Mouse (Mus musculus): ENCODE results near the gene Lbx1. TPM values are rescaled to one million over a fixed set of nuclear protein-coding genes. Genes with fewer than 3 reads are reported as not detected.

Lbx1 gene
- polyA plus RNA-seq, 1 experiment from 2014 or later, result not detected

GRCm38 (mm10) chr19:45239191-45239590, 3.6 kb upstream of the Lbx1 start:
- Histone ChIP-seq H3K27me3 (ENCODE audit: control insufficient read depth, insufficient read depth, low read length) (peaks cover 99% of the 10 kb centered on the region), H3K36me3 (ENCODE audit: control insufficient read depth, insufficient read depth, low read length) (no peaks in the 10 kb centered on the region), H3K4me3 (ENCODE audit: control insufficient read depth in 1 of 2, insufficient read depth in 1 of 2, low read depth in 1 of 2, low read length in 2 of 2) (no peak overlapping the region), H3K9ac (ENCODE audit: low read length) (no peak overlapping the region), H3K4me2 (ENCODE audit: low read length) (no peak overlapping the region), H3K27ac (replicated peaks in 1 of 2; ENCODE audit: control insufficient read depth in 1 of 2, insufficient read depth in 1 of 2, low read depth in 2 of 2, low read length in 2 of 2) (no peak overlapping the region), H3K9me3 (ENCODE audit: control insufficient read depth, low read length) (no peaks in the 10 kb centered on the region), H3K4me1 (ENCODE audit: control insufficient read depth in 2 of 2, insufficient read depth in 2 of 2, low read length in 2 of 2) (peaks cover 0 to 25% of the 10 kb centered on the region in 2 experiments; a peak in 3 of 4 replicates)
- WGBS, result 28% methylated on average over 1 of the region's 1 CpGs
- ATAC-seq (ENCODE audit: insufficient number of reproducible peaks, insufficient read depth, low FRiP score, low read depth), result no peak

- 12% methylated on average over 3 of the region's 3 CpGs for WGBS
- Histone ChIP-seq H3K27ac (replicated peaks in 1 of 2; ENCODE audit: control insufficient read depth in 1 of 2, insufficient read depth in 1 of 2, low read depth in 2 of 2, low read length in 2 of 2) (no peak overlapping the region), H3K9me3 (ENCODE audit: control insufficient read depth, low read length) (no peaks in the 10 kb centered on the region), H3K4me2 (ENCODE audit: low read length) (no peak overlapping the region), H3K4me1 (ENCODE audit: control insufficient read depth in 2 of 2, insufficient read depth in 2 of 2, low read length in 2 of 2) (peaks cover 0 to 29% of the 10 kb centered on the region in 2 experiments; a peak in 3 of 4 replicates), H3K4me3 (ENCODE audit: control insufficient read depth in 1 of 2, insufficient read depth in 1 of 2, low read depth in 1 of 2, low read length in 2 of 2) (no peak overlapping the region), H3K27me3 (ENCODE audit: control insufficient read depth, insufficient read depth, low read length) (peaks cover 95% of the 10 kb centered on the region), H3K36me3 (ENCODE audit: control insufficient read depth, insufficient read depth, low read length) (no peaks in the 10 kb centered on the region), H3K9ac (ENCODE audit: low read length) (no peak overlapping the region)
- no peak for ATAC-seq (ENCODE audit: insufficient number of reproducible peaks, insufficient read depth, low FRiP score, low read depth)
These were observed 2.1 kb upstream of the Lbx1 start for GRCm38 (mm10) chr19:45237665-45238209.

GRCm38 (mm10) chr19:45237099-45237498, 1.5 kb upstream of the Lbx1 start:
- Histone ChIP-seq H3K4me1 (ENCODE audit: control insufficient read depth in 2 of 2, insufficient read depth in 2 of 2, low read length in 2 of 2) (peaks cover 0 to 29% of the 10 kb centered on the region in 2 experiments; a peak in 3 of 4 replicates), H3K36me3 (ENCODE audit: control insufficient read depth, insufficient read depth, low read length) (no peaks in the 10 kb centered on the region), H3K4me3 (ENCODE audit: control insufficient read depth in 1 of 2, insufficient read depth in 1 of 2, low read depth in 1 of 2, low read length in 2 of 2) (no peak overlapping the region), H3K4me2 (ENCODE audit: low read length) (peak overlapping the region; percentile 69), H3K27me3 (ENCODE audit: control insufficient read depth, insufficient read depth, low read length) (peaks cover 95% of the 10 kb centered on the region), H3K27ac (replicated peaks in 1 of 2; ENCODE audit: control insufficient read depth in 1 of 2, insufficient read depth in 1 of 2, low read depth in 2 of 2, low read length in 2 of 2) (no peak overlapping the region), H3K9me3 (ENCODE audit: control insufficient read depth, low read length) (no peaks in the 10 kb centered on the region), H3K9ac (ENCODE audit: low read length) (no peak overlapping the region)
- WGBS, result 3% methylated on average over 8 of the region's 8 CpGs
- no peak for ATAC-seq (ENCODE audit: insufficient number of reproducible peaks, insufficient read depth, low FRiP score, low read depth)

GRCm38 (mm10) chr19:45236363-45236942, 841 bp upstream of the Lbx1 start:
- no peak for ATAC-seq (ENCODE audit: insufficient number of reproducible peaks, insufficient read depth, low FRiP score, low read depth)
- Histone ChIP-seq H3K27me3 (ENCODE audit: control insufficient read depth, insufficient read depth, low read length) (peaks cover 95% of the 10 kb centered on the region), H3K36me3 (ENCODE audit: control insufficient read depth, insufficient read depth, low read length) (no peaks in the 10 kb centered on the region), H3K4me1 (ENCODE audit: control insufficient read depth in 2 of 2, insufficient read depth in 2 of 2, low read length in 2 of 2) (peaks cover 0 to 32% of the 10 kb centered on the region in 2 experiments; a peak in 3 of 4 replicates), H3K27ac (replicated peaks in 1 of 2; ENCODE audit: control insufficient read depth in 1 of 2, insufficient read depth in 1 of 2, low read depth in 2 of 2, low read length in 2 of 2) (no peak overlapping the region), H3K4me3 (ENCODE audit: control insufficient read depth in 1 of 2, insufficient read depth in 1 of 2, low read depth in 1 of 2, low read length in 2 of 2) (peak overlapping the region; percentile 18 to 43; a peak in 3 of 4 replicates), H3K9ac (ENCODE audit: low read length) (0 out of 2 replicates have a peak overlapping the region, but pooled peaks have one; percentile 27), H3K4me2 (ENCODE audit: low read length) (peak overlapping the region; percentile 69), H3K9me3 (ENCODE audit: control insufficient read depth, low read length) (no peaks in the 10 kb centered on the region)
- WGBS, result under 1% methylated on average over 38 of the region's 39 CpGs

- no peak for ATAC-seq (ENCODE audit: insufficient number of reproducible peaks, insufficient read depth, low FRiP score, low read depth)
- H3K4me3 ChIP-seq (ENCODE audit: control insufficient read depth in 1 of 2, insufficient read depth in 1 of 2, low read depth in 1 of 2, low read length in 2 of 2), result peak overlapping the region; percentile 31 to 43
- WGBS, result 1% methylated on average over 29 of the region's 53 CpGs
- H3K27me3 ChIP-seq (ENCODE audit: control insufficient read depth, insufficient read depth, low read length), result peaks cover 94% of the 10 kb centered on the region
- no peak overlapping the region for H3K27ac ChIP-seq (replicated peaks in 1 of 2; ENCODE audit: control insufficient read depth in 1 of 2, insufficient read depth in 1 of 2, low read depth in 2 of 2, low read length in 2 of 2)
- H3K9ac ChIP-seq (ENCODE audit: low read length), result no peak overlapping the region; the same call in 1 of the 2 replicates
- H3K4me1 ChIP-seq (ENCODE audit: control insufficient read depth in 2 of 2, insufficient read depth in 2 of 2, low read length in 2 of 2), result peaks cover 0 to 40% of the 10 kb centered on the region in 2 experiments; a peak in 3 of 4 replicates
- H3K4me2 ChIP-seq (ENCODE audit: low read length), result peak overlapping the region; percentile 69
- no peaks in the 10 kb centered on the region for H3K9me3 ChIP-seq (ENCODE audit: control insufficient read depth, low read length)
- H3K36me3 ChIP-seq (ENCODE audit: control insufficient read depth, insufficient read depth, low read length), result no peaks in the 10 kb centered on the region
These were observed 276 bp downstream of the Lbx1 start for GRCm38 (mm10) chr19:45235331-45235741.

GRCm38 (mm10) chr19:45234771-45235231, 811 bp downstream of the Lbx1 start:
- Histone ChIP-seq H3K9ac (ENCODE audit: low read length) (no peak overlapping the region; the same call in 1 of the 2 replicates), H3K4me3 (ENCODE audit: control insufficient read depth in 1 of 2, insufficient read depth in 1 of 2, low read depth in 1 of 2, low read length in 2 of 2) (peak overlapping the region; percentile 31 to 43), H3K4me1 (ENCODE audit: control insufficient read depth in 2 of 2, insufficient read depth in 2 of 2, low read length in 2 of 2) (peaks cover 0 to 41% of the 10 kb centered on the region in 2 experiments; a peak in 3 of 4 replicates), H3K27me3 (ENCODE audit: control insufficient read depth, insufficient read depth, low read length) (peaks cover 94% of the 10 kb centered on the region), H3K27ac (replicated peaks in 1 of 2; ENCODE audit: control insufficient read depth in 1 of 2, insufficient read depth in 1 of 2, low read depth in 2 of 2, low read length in 2 of 2) (no peak overlapping the region), H3K9me3 (ENCODE audit: control insufficient read depth, low read length) (no peaks in the 10 kb centered on the region), H3K4me2 (ENCODE audit: low read length) (peak overlapping the region; percentile 69), H3K36me3 (ENCODE audit: control insufficient read depth, insufficient read depth, low read length) (no peaks in the 10 kb centered on the region)
- no peak for ATAC-seq (ENCODE audit: insufficient number of reproducible peaks, insufficient read depth, low FRiP score, low read depth)
- under 1% methylated on average over 42 of the region's 42 CpGs for WGBS

GRCm38 (mm10) chr19:45234191-45234770, 1.3 kb downstream of the Lbx1 start:
- Histone ChIP-seq H3K27me3 (ENCODE audit: control insufficient read depth, insufficient read depth, low read length) (peaks cover 95% of the 10 kb centered on the region), H3K9me3 (ENCODE audit: control insufficient read depth, low read length) (no peaks in the 10 kb centered on the region), H3K27ac (replicated peaks in 1 of 2; ENCODE audit: control insufficient read depth in 1 of 2, insufficient read depth in 1 of 2, low read depth in 2 of 2, low read length in 2 of 2) (no peak overlapping the region), H3K4me1 (ENCODE audit: control insufficient read depth in 2 of 2, insufficient read depth in 2 of 2, low read length in 2 of 2) (peaks cover 0 to 46% of the 10 kb centered on the region in 2 experiments; a peak in 3 of 4 replicates), H3K9ac (ENCODE audit: low read length) (no peak overlapping the region), H3K36me3 (ENCODE audit: control insufficient read depth, insufficient read depth, low read length) (no peaks in the 10 kb centered on the region), H3K4me3 (ENCODE audit: control insufficient read depth in 1 of 2, insufficient read depth in 1 of 2, low read depth in 1 of 2, low read length in 2 of 2) (peak overlapping the region in 1 of 2 experiments; percentile 43; a peak in 1 of 4 replicates), H3K4me2 (ENCODE audit: low read length) (peak overlapping the region; percentile 69)
- 2% methylated on average over 22 of the region's 22 CpGs for WGBS
- ATAC-seq (ENCODE audit: insufficient number of reproducible peaks, insufficient read depth, low FRiP score, low read depth), result no peak

Data from heart, embryonic 14.5 days (tissue).